Comparison of ENCODE assay signal across 8 mouse cellular contexts in the genomic region with DNA sequence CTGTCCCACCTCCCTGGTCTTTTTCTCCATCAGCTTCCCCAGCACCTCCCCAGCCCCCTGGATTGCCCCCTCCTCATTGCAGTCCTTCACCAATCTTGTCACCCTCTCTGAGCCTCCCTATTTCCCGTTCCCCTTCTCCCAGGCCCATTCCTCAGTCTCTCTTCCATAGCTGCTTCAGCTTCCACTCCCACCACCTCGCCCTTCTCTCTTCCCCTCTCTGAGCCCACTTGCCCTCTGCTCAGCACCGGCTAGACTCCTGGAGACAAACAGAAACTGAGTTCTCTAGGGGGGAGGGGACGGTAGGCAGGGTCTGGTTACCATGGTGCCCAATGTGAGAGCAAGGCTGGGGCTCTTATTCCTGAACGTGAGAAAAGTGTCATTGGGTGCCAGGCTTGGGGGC. TPM values are rescaled to one million over a fixed set of nuclear protein-coding genes. Genes with fewer than 3 reads are reported as not detected.
DNase-seq lines count a peak whose midpoint lies in the region; ATAC-seq lines count a peak whose summit lies in the region.

No protein-coding gene starts in this region.

- no peak overlapping the region for H3K27ac ChIP-seq in heart, embryonic 14.5 days (replicated peaks in 1 of 2; ENCODE audit: control insufficient read depth in 1 of 2, insufficient read depth in 1 of 2, low read depth in 2 of 2, low read length in 2 of 2)
- peak overlapping the region; percentile 73 for H3K27ac ChIP-seq in forebrain, embryonic 16.5 days (ENCODE audit: low read length)
- H3K27ac ChIP-seq in midbrain, embryonic 10.5 days (replicated peaks): peak overlapping the region; percentile 92

- peak overlapping the region; percentile 85 for H3K4me2 ChIP-seq in heart, embryonic 14.5 days (ENCODE audit: low read length)
- peak overlapping the region; percentile 84 for H3K4me2 ChIP-seq in forebrain, embryonic 16.5 days (ENCODE audit: low read length)

- WGBS in heart, embryonic 14.5 days: 8% methylated on average over 5 of the region's 5 CpGs
- 0% methylated on average over 5 of the region's 5 CpGs for WGBS in forebrain, embryonic 16.5 days
- 0% methylated on average over 5 of the region's 5 CpGs for WGBS in midbrain, embryonic 10.5 days

- no peaks in the 10 kb centered on the region for H3K9me3 ChIP-seq in heart, embryonic 14.5 days (ENCODE audit: control insufficient read depth, low read length)
- H3K9me3 ChIP-seq in forebrain, embryonic 16.5 days (ENCODE audit: control insufficient read depth, low read length): no peaks in the 10 kb centered on the region
- H3K9me3 ChIP-seq in midbrain, embryonic 10.5 days (replicated peaks): no peaks in the 10 kb centered on the region

- H3K9ac ChIP-seq in heart, embryonic 14.5 days (ENCODE audit: low read length): peak overlapping the region; percentile 71
- peak overlapping the region; percentile 75 for H3K9ac ChIP-seq in forebrain, embryonic 16.5 days (replicated peaks; ENCODE audit: low read depth, low read length)

- H3K4me3 ChIP-seq in heart, embryonic 14.5 days (ENCODE audit: control insufficient read depth in 1 of 2, insufficient read depth in 1 of 2, low read depth in 1 of 2, low read length in 2 of 2): peak overlapping the region; percentile 60 to 80
- H3K4me3 ChIP-seq in forebrain, embryonic 16.5 days (replicated peaks; ENCODE audit: low read length): peak overlapping the region; percentile 67
- H3K4me3 ChIP-seq in midbrain, embryonic 10.5 days: peak overlapping the region; percentile 77

- peaks cover 15 to 17% of the 10 kb centered on the region in 2 experiments for H3K4me1 ChIP-seq in heart, embryonic 14.5 days (ENCODE audit: control insufficient read depth in 2 of 2, insufficient read depth in 2 of 2, low read length in 2 of 2)
- H3K4me1 ChIP-seq in forebrain, embryonic 16.5 days (replicated peaks; ENCODE audit: control insufficient read depth, insufficient read depth, low read length): peaks cover 14% of the 10 kb centered on the region
- peaks cover 25% of the 10 kb centered on the region for H3K4me1 ChIP-seq in midbrain, embryonic 10.5 days

- no peaks in the 10 kb centered on the region for H3K36me3 ChIP-seq in heart, embryonic 14.5 days (ENCODE audit: control insufficient read depth, insufficient read depth, low read length)
- no peaks in the 10 kb centered on the region for H3K36me3 ChIP-seq in forebrain, embryonic 16.5 days (ENCODE audit: control insufficient read depth, insufficient read depth)
- H3K36me3 ChIP-seq in midbrain, embryonic 10.5 days: no peaks in the 10 kb centered on the region

- ATAC-seq in heart, embryonic 14.5 days (ENCODE audit: insufficient number of reproducible peaks, insufficient read depth, low FRiP score, low read depth): no peak
- ATAC-seq in forebrain, embryonic 16.5 days: peak; percentile 17; the same call in 1 of the 2 replicates

- no peaks in the 10 kb centered on the region for H3K27me3 ChIP-seq in heart, embryonic 14.5 days (ENCODE audit: control insufficient read depth, insufficient read depth, low read length)
- H3K27me3 ChIP-seq in forebrain, embryonic 16.5 days (replicated peaks; ENCODE audit: control insufficient read depth, insufficient read depth, low read length): no peaks in the 10 kb centered on the region
- H3K27me3 ChIP-seq in midbrain, embryonic 10.5 days (ENCODE audit: low read depth, poor library complexity, severe bottlenecking): no peaks in the 10 kb centered on the region

- DNase-seq in heart, adult 8-10 months (ENCODE audit: low spot score): no peak
- DNase-seq in NIH3T3 (ENCODE audit: low read depth): peak; percentile 39
- peak; percentile 68 for DNase-seq in midbrain, embryonic 10.5 days (ENCODE audit: low spot score)
- DNase-seq in spleen, postnatal 4 days (ENCODE audit: low spot score in 2 of 2): no peak
- no peak for DNase-seq in testis, postnatal 14 days (ENCODE audit: low spot score)
- no peak for DNase-seq in cerebellum, adult 8-10 months

RNA-seq across cellular contexts. Expression of gene Syt3, which starts 9.1 kb away (rescaled TPM):
- 0.57 and 0.59 TPM in 2 replicates for polyA plus RNA-seq in heart, embryonic 14.5 days (2014; fragmentation: Nextera tagmentation; extraction: Ambion mirVana)
- total RNA-seq in heart, adult 8-10 months (2022): 1 to 10 TPM; 2.4 to 3.7 (median 3.1) TPM
- polyA plus RNA-seq in forebrain, embryonic 16.5 days (2015; fragmentation: Nextera tagmentation; extraction: Ambion mirVana): 27.2 and 37.2 TPM in 2 replicates
- polyA plus RNA-seq in midbrain, embryonic 10.5 days (2016; fragmentation: Nextera tagmentation; extraction: Ambion mirVana): 1.9 and 2.0 TPM in 2 replicates

RNA-seq across cellular contexts. Expression of gene 1700008O03Rik, which starts 10.9 kb away (rescaled TPM):
- 0.34 and 0.47 TPM in 2 replicates for polyA plus RNA-seq in heart, embryonic 14.5 days (2014; fragmentation: Nextera tagmentation; extraction: Ambion mirVana)
- under 1 TPM in 1 of 4 experiments, not detected in 3; 0.46 TPM for total RNA-seq in heart, adult 8-10 months (2022)
- 0.86 and 2.3 TPM in 2 replicates for polyA plus RNA-seq in forebrain, embryonic 16.5 days (2015; fragmentation: Nextera tagmentation; extraction: Ambion mirVana)
- polyA plus RNA-seq in midbrain, embryonic 10.5 days (2016; fragmentation: Nextera tagmentation; extraction: Ambion mirVana): 1.7 TPM in 2 replicates

RNA-seq across cellular contexts. Expression of gene Lrrc4b, which starts 54.1 kb away (rescaled TPM):
- 4.1 and 4.5 TPM in 2 replicates for polyA plus RNA-seq in heart, embryonic 14.5 days (2014; fragmentation: Nextera tagmentation; extraction: Ambion mirVana)
- total RNA-seq in heart, adult 8-10 months (2022): 10 to 100 TPM; 33.5 to 37.9 (median 36.4) TPM
- 10.6 and 12.6 TPM in 2 replicates for polyA plus RNA-seq in forebrain, embryonic 16.5 days (2015; fragmentation: Nextera tagmentation; extraction: Ambion mirVana)
- 2.4 and 3.5 TPM in 2 replicates for polyA plus RNA-seq in midbrain, embryonic 10.5 days (2016; fragmentation: Nextera tagmentation; extraction: Ambion mirVana)

Comparison
In these comparisons a context has a peak if more than half of its experiments do, and no peak if none do; other contexts are left out.
1. H3K27ac ChIP-seq: peak in forebrain, embryonic 16.5 days (single experiment) and midbrain, embryonic 10.5 days (single experiment); none in heart, embryonic 14.5 days (0 of 2).
2. DNase-seq: peak in NIH3T3 (single experiment) and midbrain, embryonic 10.5 days (single experiment); none in heart, adult 8-10 months (single experiment), spleen, postnatal 4 days (0 of 2), testis, postnatal 14 days (single experiment) and cerebellum, adult 8-10 months (single experiment).
3. Peak in every context shown above with its lines, with median percentiles within 50 percentile points of each other: H3K4me3 ChIP-seq.